Mouse (Mus musculus): Measurements from ENCODE around the gene Med25. TPM values are rescaled to one million over a fixed set of nuclear protein-coding genes. Genes with fewer than 3 reads are reported as not detected.
"Not testable (repeated sequence)": the region's sequence is repeated elsewhere in the genome, so short reads cannot be mapped to it uniquely, and the experiment has no call there.

The Med25 gene
- polyA plus RNA-seq, 1 experiment from 2014 or later = 76.8 TPM

DNA sequence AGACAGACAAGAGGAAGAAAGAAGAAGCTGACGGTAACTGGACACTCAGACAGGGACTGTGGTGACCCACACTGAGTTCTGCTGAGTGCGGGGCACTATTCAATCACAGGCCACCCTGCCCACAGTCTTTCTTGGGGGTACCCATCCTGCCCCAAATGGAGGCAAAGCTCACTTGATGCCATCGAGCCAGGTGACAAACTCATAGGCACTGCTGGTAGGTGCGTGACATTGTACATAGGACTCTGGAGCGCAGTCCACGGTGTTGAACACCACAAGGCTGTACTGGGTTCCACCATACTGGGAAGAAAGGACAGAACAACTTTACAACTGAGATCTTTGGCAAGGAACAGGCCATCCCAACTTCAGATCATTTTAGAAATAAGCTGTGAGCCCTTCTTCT lies 901 bp downstream of the Med25 start:
- Histone ChIP-seq H3K9me3 (replicated peaks) (no peaks in the 10 kb centered on the region), H3K4me3 (peak overlapping the region; percentile 85), H3K4me2 (peak overlapping the region; percentile 82), H3K27ac (ENCODE audit: poor library complexity, severe bottlenecking) (no peak overlapping the region), H3K36me3 (peaks cover 28% of the 10 kb centered on the region), H3K4me1 (replicated peaks) (peaks cover 45% of the 10 kb centered on the region), H3K27me3 (replicated peaks) (no peaks in the 10 kb centered on the region), H3K9ac (peak overlapping the region; percentile 90)
- 19% methylated on average over 6 of the region's 6 CpGs for WGBS
- no peak for ATAC-seq (ENCODE audit: insufficient number of reproducible peaks, low FRiP score)

DNA sequence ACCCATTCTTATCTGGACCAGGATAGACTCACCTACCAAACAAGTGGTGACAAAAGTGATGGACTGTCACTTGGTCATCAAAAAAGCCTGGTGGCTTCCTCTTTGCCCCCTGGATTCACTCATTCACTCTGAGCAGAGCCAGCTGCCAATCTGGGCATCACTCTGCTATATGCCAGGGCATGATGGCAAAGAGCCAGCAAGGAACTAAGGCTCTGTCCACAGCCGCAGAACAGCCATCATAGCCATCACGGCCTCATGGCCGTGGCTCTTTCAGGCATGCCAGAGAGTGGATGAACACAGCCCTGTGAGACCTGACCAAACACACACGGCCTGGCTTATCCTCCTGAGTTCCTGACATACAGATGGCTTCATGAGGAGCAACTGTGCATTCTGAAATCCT lies 1.8 kb downstream of the Med25 start:
- peaks cover 35% of the 10 kb centered on the region for H3K36me3 ChIP-seq
- H3K27me3 ChIP-seq (replicated peaks) = no peaks in the 10 kb centered on the region
- peaks cover 41% of the 10 kb centered on the region for H3K4me1 ChIP-seq (replicated peaks)
- H3K9ac ChIP-seq = peak overlapping the region; percentile 60; the same call in 1 of the 2 replicates
- peak overlapping the region; percentile 85 for H3K4me3 ChIP-seq
- no peaks in the 10 kb centered on the region for H3K9me3 ChIP-seq (replicated peaks)
- peak overlapping the region; percentile 82 for H3K4me2 ChIP-seq
- WGBS = 85% methylated on average over 4 of the region's 4 CpGs
- H3K27ac ChIP-seq (ENCODE audit: poor library complexity, severe bottlenecking) = no peak overlapping the region
- ATAC-seq (ENCODE audit: insufficient number of reproducible peaks, low FRiP score) = no peak

DNA sequence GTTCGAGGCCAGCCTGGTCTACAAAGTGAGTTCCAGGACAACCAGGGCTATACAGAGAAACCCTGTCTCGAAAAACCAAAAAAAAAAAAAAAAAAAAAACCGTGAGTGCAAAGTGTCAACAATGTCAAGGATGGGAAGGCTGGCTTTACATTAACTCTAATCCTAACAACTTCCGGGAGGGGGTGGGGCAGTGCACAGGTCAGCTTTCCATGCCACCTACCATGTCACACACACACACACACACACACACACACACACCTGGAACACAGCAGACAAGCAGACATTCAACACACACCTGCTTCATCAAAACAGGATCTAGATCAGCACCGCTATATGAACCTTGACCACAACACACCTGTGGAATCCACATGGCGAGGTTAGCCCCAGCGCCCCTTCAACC lies 2.3 kb downstream of the Med25 start:
- Histone ChIP-seq H3K4me2 (0 out of 2 replicates have a peak overlapping the region, but pooled peaks have one; percentile 82), H3K9ac (no peak overlapping the region), H3K4me1 (replicated peaks) (peaks cover 38% of the 10 kb centered on the region), H3K36me3 (peaks cover 40% of the 10 kb centered on the region), H3K27ac (ENCODE audit: poor library complexity, severe bottlenecking) (no peak overlapping the region), H3K9me3 (replicated peaks) (no peaks in the 10 kb centered on the region), H3K27me3 (replicated peaks) (no peaks in the 10 kb centered on the region), H3K4me3 (no peak overlapping the region)
- no peak for ATAC-seq (ENCODE audit: insufficient number of reproducible peaks, low FRiP score)
- WGBS = 90% methylated on average over 7 of the region's 7 CpGs

DNA sequence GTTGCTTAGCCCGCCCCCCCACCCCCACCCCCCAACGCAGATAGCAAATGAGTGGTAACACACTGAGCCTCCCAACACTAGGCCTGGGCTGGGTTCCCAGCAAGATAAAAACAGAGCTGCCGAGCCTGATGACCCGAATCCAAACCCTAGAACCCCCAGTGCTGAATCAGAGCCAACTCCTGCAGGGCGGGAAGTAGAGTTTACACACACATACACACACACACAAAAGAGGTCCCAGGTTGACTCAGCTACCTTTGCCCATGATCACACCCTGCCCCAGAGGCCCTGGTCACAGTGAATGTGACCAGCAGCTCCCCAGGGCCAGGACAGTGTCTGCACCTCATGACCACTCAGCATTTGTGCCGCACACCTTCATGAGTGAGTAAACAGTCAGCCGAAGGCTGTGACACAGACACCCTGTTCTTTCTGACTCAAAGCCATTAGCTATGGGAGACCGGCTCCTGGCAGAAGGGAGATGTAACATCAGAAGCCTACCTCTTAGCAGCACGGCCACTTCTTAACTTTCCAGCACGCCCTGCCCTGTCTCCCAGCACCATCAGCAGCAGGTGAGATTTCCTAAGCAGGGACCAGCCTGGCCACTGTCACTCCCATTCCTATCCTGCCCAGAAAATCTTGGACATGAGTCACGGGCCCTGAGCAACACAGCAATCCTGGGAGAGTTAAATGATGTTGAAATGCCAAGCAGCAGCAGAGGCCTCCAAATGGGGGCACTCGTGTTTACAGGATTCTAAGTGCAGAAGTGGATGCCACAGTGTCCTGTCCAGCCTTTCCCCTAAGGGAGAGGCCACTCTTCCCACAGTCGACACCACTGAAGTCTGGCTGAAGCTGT lies 4.0 kb downstream of the Med25 start:
- peaks cover 55% of the 10 kb centered on the region for H3K36me3 ChIP-seq
- 78% methylated on average over 13 of the region's 13 CpGs for WGBS
- H3K27ac ChIP-seq (ENCODE audit: poor library complexity, severe bottlenecking) = no peak overlapping the region
- no peaks in the 10 kb centered on the region for H3K9me3 ChIP-seq (replicated peaks)
- no peak overlapping the region for H3K4me3 ChIP-seq
- H3K4me1 ChIP-seq (replicated peaks) = peaks cover 36% of the 10 kb centered on the region
- no peaks in the 10 kb centered on the region for H3K27me3 ChIP-seq (replicated peaks)
- no peak for ATAC-seq (ENCODE audit: insufficient number of reproducible peaks, low FRiP score)
- no peak overlapping the region for H3K9ac ChIP-seq
- H3K4me2 ChIP-seq = no peak overlapping the region

DNA sequence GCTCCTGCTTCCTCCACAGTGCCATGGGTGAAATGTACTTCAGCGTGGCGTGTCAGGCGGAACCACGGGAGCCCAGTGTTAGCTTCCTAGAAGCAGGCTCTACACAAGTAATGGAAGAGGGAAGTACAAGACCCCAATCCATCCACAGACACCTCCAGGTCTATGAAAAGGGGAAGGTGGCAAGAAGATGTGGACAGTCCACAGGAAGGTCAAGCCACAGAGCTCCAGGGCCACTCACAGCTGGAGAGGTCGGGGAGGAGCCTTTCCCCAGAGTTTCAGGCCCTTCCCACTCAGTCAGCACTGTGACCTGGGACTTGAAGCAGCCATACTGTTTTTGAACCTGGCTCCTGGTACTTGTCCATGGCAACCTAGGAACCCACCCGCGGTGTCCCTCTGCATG lies 5.5 kb downstream of the Med25 start:
- no peak for ATAC-seq (ENCODE audit: insufficient number of reproducible peaks, low FRiP score)
- H3K9me3 ChIP-seq (replicated peaks) = no peaks in the 10 kb centered on the region
- H3K27ac ChIP-seq (ENCODE audit: poor library complexity, severe bottlenecking) = no peak overlapping the region
- H3K4me1 ChIP-seq (replicated peaks) = peaks cover 32% of the 10 kb centered on the region
- no peaks in the 10 kb centered on the region for H3K27me3 ChIP-seq (replicated peaks)
- no peak overlapping the region for H3K9ac ChIP-seq
- H3K4me3 ChIP-seq = no peak overlapping the region
- H3K4me2 ChIP-seq = no peak overlapping the region
- WGBS = 87% methylated on average over 7 of the region's 7 CpGs
- peaks cover 70% of the 10 kb centered on the region for H3K36me3 ChIP-seq

DNA sequence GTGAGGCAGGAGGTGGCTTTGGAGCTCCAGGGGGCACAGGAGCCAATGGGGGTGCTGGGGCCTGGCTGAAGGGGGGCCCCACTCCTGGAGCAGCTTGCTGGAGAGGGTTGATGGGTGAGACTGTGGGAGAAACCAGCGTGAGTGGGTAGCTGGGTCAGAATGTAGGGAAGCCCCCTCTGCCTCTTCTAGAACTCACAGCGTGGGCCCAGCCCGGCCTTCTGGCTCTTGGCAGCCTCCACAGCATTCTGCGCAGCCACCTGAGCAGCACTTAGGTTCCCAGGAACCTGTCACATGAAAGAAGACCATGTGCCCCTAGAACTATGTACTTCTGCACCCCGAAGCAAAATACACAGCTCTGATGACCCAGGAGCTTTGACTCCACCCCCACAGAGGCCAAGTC lies 7.9 kb downstream of the Med25 start:
- Histone ChIP-seq H3K4me1 (replicated peaks) (peaks cover 16% of the 10 kb centered on the region), H3K27me3 (replicated peaks) (no peaks in the 10 kb centered on the region), H3K9me3 (replicated peaks) (no peaks in the 10 kb centered on the region), H3K4me3 (no peak overlapping the region), H3K4me2 (no peak overlapping the region), H3K27ac (ENCODE audit: poor library complexity, severe bottlenecking) (no peak overlapping the region), H3K36me3 (peaks cover 86% of the 10 kb centered on the region), H3K9ac (no peak overlapping the region)
- 90% methylated on average over 5 of the region's 5 CpGs for WGBS
- no peak for ATAC-seq (ENCODE audit: insufficient number of reproducible peaks, low FRiP score)

DNA sequence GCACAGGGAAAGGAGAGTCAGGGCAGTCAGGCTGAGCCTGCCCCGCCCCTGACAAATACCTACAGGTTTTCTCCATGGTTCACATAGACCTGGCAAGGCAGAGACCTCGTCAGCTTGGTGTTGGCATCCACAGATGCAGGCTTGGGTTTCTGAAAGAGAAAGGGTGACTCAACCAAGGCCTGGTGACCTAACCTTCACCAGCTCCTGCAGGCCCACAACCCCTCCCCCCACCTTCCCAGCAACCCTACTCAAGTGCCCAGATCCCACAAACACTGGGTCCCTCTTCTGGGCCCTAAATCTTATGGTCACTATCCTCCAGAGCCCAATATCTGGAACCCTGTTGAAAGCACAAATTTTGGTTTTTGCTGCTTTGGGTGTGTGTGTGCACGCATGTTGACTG lies 9.5 kb downstream of the Med25 start:
- H3K27me3 ChIP-seq (replicated peaks) = no peaks in the 10 kb centered on the region
- peaks cover 89% of the 10 kb centered on the region for H3K36me3 ChIP-seq
- no peaks in the 10 kb centered on the region for H3K9me3 ChIP-seq (replicated peaks)
- H3K9ac ChIP-seq = no peak overlapping the region
- ATAC-seq (ENCODE audit: insufficient number of reproducible peaks, low FRiP score) = no peak
- no peak overlapping the region for H3K27ac ChIP-seq (ENCODE audit: poor library complexity, severe bottlenecking)
- WGBS = 93% methylated on average over 3 of the region's 3 CpGs
- H3K4me1 ChIP-seq (replicated peaks) = peaks cover 16% of the 10 kb centered on the region
- H3K4me2 ChIP-seq = no peak overlapping the region
- no peak overlapping the region for H3K4me3 ChIP-seq

DNA sequence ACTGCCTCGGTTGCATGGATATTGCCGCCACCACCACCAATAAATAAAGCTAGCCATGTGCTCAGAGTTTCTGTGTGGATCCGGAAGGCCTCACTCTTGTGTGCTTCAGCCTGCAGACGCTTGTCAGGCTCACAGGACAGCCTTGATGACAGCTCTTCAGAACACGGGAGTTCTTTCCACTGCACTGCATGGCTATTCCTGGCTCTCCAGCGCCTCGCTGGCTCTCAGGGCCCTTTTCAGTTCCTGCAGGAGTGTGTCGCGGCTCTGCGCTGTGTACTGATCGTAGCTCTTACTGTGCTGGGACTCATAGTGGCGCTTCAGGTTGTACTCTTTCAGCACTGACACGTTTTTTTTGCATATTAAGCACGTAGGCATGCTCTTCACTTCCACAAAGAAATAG lies 14.7 kb downstream of the Med25 start:
- Histone ChIP-seq H3K4me3 (no peak overlapping the region), H3K9me3 (replicated peaks) (no peaks in the 10 kb centered on the region), H3K4me1 (replicated peaks) (peaks cover 38% of the 10 kb centered on the region), H3K27me3 (replicated peaks) (no peaks in the 10 kb centered on the region), H3K9ac (0 out of 2 replicates have a peak overlapping the region, but pooled peaks have one; percentile 2), H3K36me3 (peaks cover 73% of the 10 kb centered on the region), H3K27ac (ENCODE audit: poor library complexity, severe bottlenecking) (peak overlapping the region; percentile 85), H3K4me2 (no peak overlapping the region)
- 47% methylated on average over 14 of the region's 14 CpGs for WGBS
- peak; percentile 40; the same call in 1 of the 2 replicates for ATAC-seq (ENCODE audit: insufficient number of reproducible peaks, low FRiP score)

DNA sequence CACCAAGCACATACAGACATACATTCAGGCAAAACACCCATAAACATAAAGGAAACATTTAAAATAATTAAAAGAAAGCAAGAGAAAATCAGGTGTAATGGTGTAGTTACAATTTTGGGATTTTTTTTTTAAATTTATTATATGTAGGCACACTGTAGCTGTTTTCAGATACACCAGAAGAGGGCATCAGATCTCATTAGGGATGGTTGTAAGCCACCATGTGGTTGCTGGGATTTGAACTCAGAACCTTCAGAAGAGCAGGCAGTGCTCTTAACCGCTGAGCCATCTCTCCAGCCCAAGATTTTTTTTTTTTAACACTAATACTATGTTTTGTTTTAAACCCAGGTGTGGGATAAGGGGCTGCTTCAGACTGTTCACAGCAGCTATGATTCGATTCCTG lies 20.7 kb downstream of the Med25 start:
- H3K4me2 ChIP-seq; H3K27me3 ChIP-seq (replicated peaks); H3K9ac ChIP-seq; H3K4me3 ChIP-seq; H3K9me3 ChIP-seq (replicated peaks); ATAC-seq (ENCODE audit: insufficient number of reproducible peaks, low FRiP score); H3K27ac ChIP-seq (ENCODE audit: poor library complexity, severe bottlenecking): not testable (repeated sequence)
- WGBS = 91% methylated on average over 2 of the region's 2 CpGs
- Histone ChIP-seq H3K36me3 (peaks cover 12% of the 10 kb centered on the region), H3K4me1 (replicated peaks) (peaks cover 45% of the 10 kb centered on the region)

DNA sequence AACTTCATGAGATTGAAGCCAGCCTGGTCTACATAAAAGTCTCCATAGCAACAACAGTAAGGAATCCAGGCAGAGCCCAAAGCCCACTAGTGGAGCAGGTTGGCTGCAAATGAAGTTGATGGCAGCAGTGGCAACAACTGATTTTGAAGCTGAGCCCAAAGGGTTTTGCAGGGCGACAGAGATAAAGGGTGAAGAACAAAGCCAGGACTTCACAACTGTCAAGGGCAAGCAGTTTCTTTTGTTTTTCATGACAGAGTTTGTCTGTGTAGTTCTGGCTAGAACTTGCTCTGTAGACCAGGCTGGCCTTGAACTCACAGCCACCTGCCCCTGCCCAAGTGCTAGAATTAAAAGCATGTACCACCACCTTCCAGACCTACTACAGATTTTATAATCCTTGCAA lies 21.3 kb downstream of the Med25 start:
- ATAC-seq (ENCODE audit: insufficient number of reproducible peaks, low FRiP score) = no peak
- WGBS = 68% methylated on average over 1 of the region's 1 CpGs
- H3K4me2 ChIP-seq = no peak overlapping the region

DNA sequence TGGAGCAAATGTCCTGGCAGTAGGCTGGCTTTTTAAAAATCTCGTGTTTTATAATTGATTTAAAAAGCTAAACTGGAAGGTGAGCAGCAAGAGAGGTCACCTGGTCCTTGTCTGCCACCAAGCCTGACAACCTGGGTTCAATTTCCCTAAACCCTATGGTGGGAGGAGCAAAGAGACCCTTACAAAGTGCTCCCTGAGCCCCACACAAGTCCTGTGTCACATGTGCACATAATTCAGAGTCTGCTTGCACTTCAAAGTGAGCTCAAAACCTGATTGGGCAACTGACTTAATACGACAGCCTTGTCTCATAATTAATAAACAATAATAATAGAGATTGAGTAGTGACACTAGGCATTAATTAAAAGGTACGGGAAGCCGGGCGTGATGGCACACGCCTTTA lies 21.9 kb downstream of the Med25 start:
- Histone ChIP-seq H3K4me2 (peak overlapping the region; percentile 90), H3K4me1 (replicated peaks) (peaks cover 53% of the 10 kb centered on the region), H3K9ac (peak overlapping the region; percentile 99), H3K4me3 (peak overlapping the region; percentile 91), H3K27me3 (replicated peaks) (no peaks in the 10 kb centered on the region), H3K9me3 (replicated peaks) (no peaks in the 10 kb centered on the region), H3K36me3 (peaks cover 2% of the 10 kb centered on the region), H3K27ac (ENCODE audit: poor library complexity, severe bottlenecking) (peak overlapping the region; percentile 100)
- WGBS = 79% methylated on average over 6 of the region's 6 CpGs
- no peak for ATAC-seq (ENCODE audit: insufficient number of reproducible peaks, low FRiP score)

More for the DNA sequence above, 21.3 kb downstream of the Med25 start:
- H3K9ac ChIP-seq = no peak overlapping the region
- H3K27me3 ChIP-seq (replicated peaks) = no peaks in the 10 kb centered on the region
- peaks cover 47% of the 10 kb centered on the region for H3K4me1 ChIP-seq (replicated peaks)
- no peaks in the 10 kb centered on the region for H3K9me3 ChIP-seq (replicated peaks)
- no peak overlapping the region for H3K27ac ChIP-seq (ENCODE audit: poor library complexity, severe bottlenecking)
- no peak overlapping the region for H3K4me3 ChIP-seq
- H3K36me3 ChIP-seq = peaks cover 7% of the 10 kb centered on the region

All from heart, embryonic 12.5 days (tissue).